Mouse (Mus musculus): ENCODE results near the gene Bsg. TPM values are rescaled to one million over a fixed set of nuclear protein-coding genes. Genes with fewer than 3 reads are reported as not detected.
"Not testable (repeated sequence)": the region's sequence is repeated elsewhere in the genome, so short reads cannot be mapped to it uniquely, and the experiment has no call there.

Bsg gene
- polyA plus RNA-seq, 1 experiment from 2014 or later, result 992 TPM

DNA sequence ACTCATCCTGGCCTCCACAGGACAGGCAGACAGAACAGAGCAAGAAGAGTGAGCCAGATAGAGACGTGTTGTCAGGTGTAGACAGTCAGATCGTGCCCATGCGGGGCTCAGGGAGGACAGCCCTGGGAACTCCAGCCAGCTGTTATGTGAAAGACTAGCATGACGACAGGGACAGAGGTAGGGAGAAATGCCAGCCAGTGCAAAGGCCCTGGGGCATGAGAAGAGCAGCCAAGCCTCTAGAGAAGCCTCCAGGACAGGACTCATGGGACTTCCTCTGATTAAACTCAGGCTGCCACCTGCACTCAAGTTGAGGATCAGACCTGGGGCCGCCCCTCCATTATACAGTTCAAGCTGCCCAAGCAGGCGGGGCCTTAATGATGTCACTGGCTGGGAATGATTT, 44.2 kb downstream of the Bsg start:
- no peak for DNase-seq (ENCODE audit: low spot score)
- Histone ChIP-seq H3K9me3 (ENCODE audit: control insufficient read depth, low read length) (no peaks in the 10 kb centered on the region), H3K27ac (ENCODE audit: low read depth, low read length) (no peak overlapping the region), H3K4me1 (replicated peaks; ENCODE audit: control insufficient read depth, insufficient read depth, low read length) (peaks cover 9% of the 10 kb centered on the region), H3K9ac (ENCODE audit: low read depth, low read length) (no peak overlapping the region), H3K4me3 (ENCODE audit: low read depth, low read length) (no peak overlapping the region), H3K36me3 (ENCODE audit: control insufficient read depth, insufficient read depth, low read length) (peaks cover 4% of the 10 kb centered on the region; the same call in 1 of the 2 replicates), H3K4me2 (no peak overlapping the region), H3K27me3 (replicated peaks; ENCODE audit: control insufficient read depth, insufficient read depth, low read length) (no peaks in the 10 kb centered on the region)
- ATAC-seq (replicated peaks; ENCODE audit: low FRiP score), result no peak
- WGBS, result 77% methylated on average over 6 of the region's 6 CpGs

DNA sequence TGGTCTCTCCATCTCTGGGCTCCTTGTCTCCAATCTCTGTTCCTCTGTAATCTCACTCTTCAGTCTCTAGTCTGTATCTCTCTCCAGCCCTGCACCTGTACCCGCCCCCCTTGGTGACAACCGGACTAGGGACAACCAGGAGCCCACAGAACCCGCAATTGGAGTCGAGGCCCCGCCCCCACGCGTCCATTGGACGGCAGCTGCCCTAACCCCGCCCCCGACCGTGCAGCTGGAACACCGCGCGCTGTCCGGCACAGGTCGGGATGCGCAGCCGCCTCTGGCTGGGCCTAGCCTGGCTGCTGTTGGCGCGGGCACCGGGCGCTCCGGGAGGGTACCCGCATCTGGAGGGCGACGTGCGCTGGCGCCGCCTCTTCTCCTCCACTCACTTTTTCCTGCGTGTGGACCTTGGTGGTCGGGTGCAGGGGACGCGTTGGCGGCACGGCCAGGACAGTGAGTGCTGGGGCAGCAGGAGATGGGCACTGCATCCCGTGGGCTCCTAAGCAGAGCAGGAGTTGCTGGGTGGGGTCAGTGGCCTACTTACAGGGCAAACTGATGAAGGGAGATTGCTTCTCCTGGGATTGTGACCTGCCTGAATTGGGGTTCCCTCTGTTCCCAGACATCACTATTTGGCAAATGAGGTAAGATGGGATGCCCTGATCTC, 50.7 kb downstream of the Bsg start, which contains the start of gene Fgf22:
Gene Fgf22 (plus strand): TSS at position 221 of the 661 bp plus-strand sequence.
- peak within 1 kb of the TSS; percentile 77 for H3K4me2 ChIP-seq
- H3K27ac ChIP-seq (ENCODE audit: low read depth, low read length), result no peak within 1 kb of the TSS
- H3K9ac ChIP-seq (ENCODE audit: low read depth, low read length), result no peak within 1 kb of the TSS
- peaks cover 2% of the 10 kb centered on the region; the same call in 1 of the 2 replicates for H3K27me3 ChIP-seq (replicated peaks; ENCODE audit: control insufficient read depth, insufficient read depth, low read length)
- ATAC-seq (replicated peaks; ENCODE audit: low FRiP score), result peak; percentile 79
- peaks cover 10% of the 10 kb centered on the region; the same call in 1 of the 2 replicates for H3K4me1 ChIP-seq (replicated peaks; ENCODE audit: control insufficient read depth, insufficient read depth, low read length)
- no peaks in the 10 kb centered on the region for H3K9me3 ChIP-seq (ENCODE audit: control insufficient read depth, low read length)
- DNase-seq (ENCODE audit: low spot score), result peak; percentile 72
- H3K36me3 ChIP-seq (ENCODE audit: control insufficient read depth, insufficient read depth, low read length), result peaks cover 32% of the 10 kb centered on the region; the same call in 1 of the 2 replicates
- peak within 1 kb of the TSS; percentile 35 for H3K4me3 ChIP-seq (ENCODE audit: low read depth, low read length)
- WGBS, result 3% methylated on average over 35 of the region's 36 CpGs

DNA sequence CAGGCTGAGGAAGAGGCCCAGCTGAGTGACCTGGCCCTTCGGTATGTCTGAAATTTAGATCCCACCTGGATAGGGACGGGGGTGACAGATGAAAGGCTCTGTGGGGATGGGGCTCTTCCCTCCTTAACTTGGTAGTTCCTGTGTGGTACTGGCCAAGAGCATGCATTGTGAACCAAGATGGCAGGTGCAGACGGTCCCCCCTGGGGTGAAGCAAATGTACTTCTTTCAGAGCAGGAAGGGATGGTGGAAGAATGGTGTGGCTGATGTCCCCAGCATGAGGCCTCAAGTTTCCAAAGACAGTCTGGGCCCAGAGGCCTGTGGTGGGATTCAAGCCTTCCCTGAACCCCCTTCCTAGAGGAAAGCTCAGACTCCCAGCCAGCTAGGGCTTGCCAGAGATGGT, 51.6 kb downstream of the Bsg start:
- Histone ChIP-seq H3K4me1 (replicated peaks; ENCODE audit: control insufficient read depth, insufficient read depth, low read length) (peaks cover 10% of the 10 kb centered on the region; the same call in 1 of the 2 replicates), H3K36me3 (ENCODE audit: control insufficient read depth, insufficient read depth, low read length) (peaks cover 37% of the 10 kb centered on the region), H3K27me3 (replicated peaks; ENCODE audit: control insufficient read depth, insufficient read depth, low read length) (peaks cover 2% of the 10 kb centered on the region; the same call in 1 of the 2 replicates), H3K9ac (ENCODE audit: low read depth, low read length) (no peak overlapping the region), H3K4me2 (no peak overlapping the region), H3K4me3 (ENCODE audit: low read depth, low read length) (no peak overlapping the region), H3K27ac (ENCODE audit: low read depth, low read length) (no peak overlapping the region), H3K9me3 (ENCODE audit: control insufficient read depth, low read length) (no peaks in the 10 kb centered on the region)
- WGBS, result 78% methylated on average over 3 of the region's 3 CpGs
- ATAC-seq (replicated peaks; ENCODE audit: low FRiP score), result no peak
- DNase-seq (ENCODE audit: low spot score), result no peak

DNA sequence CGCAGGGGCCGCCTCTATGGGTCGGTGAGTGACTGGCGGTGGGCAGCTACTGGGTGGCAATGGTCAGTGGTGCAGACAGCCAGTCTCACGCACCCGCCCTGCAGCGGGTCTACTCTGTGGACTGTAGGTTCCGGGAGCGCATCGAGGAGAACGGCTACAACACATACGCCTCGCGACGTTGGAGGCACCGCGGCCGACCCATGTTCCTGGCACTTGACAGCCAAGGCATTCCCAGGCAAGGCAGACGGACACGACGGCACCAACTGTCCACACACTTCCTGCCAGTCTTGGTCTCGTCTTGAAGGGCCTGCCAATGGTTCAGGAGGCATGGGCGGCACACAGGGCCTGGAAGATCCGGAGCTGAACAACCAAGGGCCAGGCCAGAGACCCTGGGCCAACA, 52.4 kb downstream of the Bsg start:
- peaks cover 45% of the 10 kb centered on the region for H3K36me3 ChIP-seq (ENCODE audit: control insufficient read depth, insufficient read depth, low read length)
- peaks cover 10% of the 10 kb centered on the region; the same call in 1 of the 2 replicates for H3K4me1 ChIP-seq (replicated peaks; ENCODE audit: control insufficient read depth, insufficient read depth, low read length)
- H3K4me3 ChIP-seq (ENCODE audit: low read depth, low read length), result no peak overlapping the region

DNA sequence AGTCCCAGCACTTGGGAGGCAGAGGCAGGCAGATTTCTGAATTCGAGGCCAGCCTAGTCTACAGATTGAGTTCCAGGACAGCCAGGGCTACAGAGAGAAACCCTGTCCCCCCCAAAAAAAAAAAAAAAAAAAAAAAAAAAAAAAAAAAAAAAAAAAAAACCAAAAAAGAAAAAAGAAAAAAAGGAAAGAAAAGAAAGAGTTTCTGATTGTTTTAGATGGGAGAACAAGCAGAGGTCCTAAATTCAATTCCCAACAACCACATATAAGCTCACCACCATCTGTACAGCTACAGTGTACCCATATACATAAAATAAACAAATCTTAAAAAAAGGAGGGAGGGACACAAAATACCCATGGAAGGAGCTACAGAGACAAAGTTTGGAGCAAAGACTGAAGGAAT, 55.4 kb downstream of the Bsg start:
- 97% methylated on average over 1 of the region's 1 CpGs for WGBS
- peaks cover 53% of the 10 kb centered on the region for H3K36me3 ChIP-seq (ENCODE audit: control insufficient read depth, insufficient read depth, low read length)

More for the DNA sequence above, 52.4 kb downstream of the Bsg start:
- ATAC-seq (replicated peaks; ENCODE audit: low FRiP score) (no peak), DNase-seq (ENCODE audit: low spot score) (no peak)
- no peak overlapping the region for H3K9ac ChIP-seq (ENCODE audit: low read depth, low read length)
- H3K27ac ChIP-seq (ENCODE audit: low read depth, low read length), result no peak overlapping the region
- no peaks in the 10 kb centered on the region for H3K9me3 ChIP-seq (ENCODE audit: control insufficient read depth, low read length)
- 84% methylated on average over 24 of the region's 24 CpGs for WGBS
- H3K4me2 ChIP-seq, result no peak overlapping the region
- H3K27me3 ChIP-seq (replicated peaks; ENCODE audit: control insufficient read depth, insufficient read depth, low read length), result peaks cover 2% of the 10 kb centered on the region; the same call in 1 of the 2 replicates

DNA sequence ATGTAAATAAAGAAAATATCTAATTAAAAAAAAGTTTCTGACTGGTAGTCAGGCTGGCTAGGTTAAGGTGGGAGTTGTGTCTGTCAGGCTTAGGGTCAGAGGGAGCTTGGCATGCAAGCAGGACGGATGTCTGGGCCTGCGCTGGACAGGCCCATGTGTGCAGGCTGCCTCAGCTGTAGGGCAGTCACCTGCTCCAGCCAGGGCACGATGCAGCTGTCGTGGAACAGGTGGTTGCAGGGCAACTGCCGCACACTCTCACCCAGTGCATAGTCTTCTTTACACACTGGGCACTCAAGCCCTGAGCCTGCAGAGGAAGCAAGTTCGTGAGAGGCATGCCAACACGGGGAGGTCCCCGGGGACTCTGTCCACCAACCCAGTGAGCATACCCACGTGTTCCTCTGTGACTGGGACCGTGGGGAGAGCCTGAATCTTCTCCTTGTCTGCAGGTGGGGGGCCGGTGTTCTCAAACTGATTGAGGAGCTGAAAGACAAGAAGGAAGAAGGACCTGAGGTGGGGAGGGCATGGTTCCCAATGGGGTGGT, 56.4 kb downstream of the Bsg start:
- no peak overlapping the region for H3K4me3 ChIP-seq (ENCODE audit: low read depth, low read length)
- peaks cover 18% of the 10 kb centered on the region for H3K4me1 ChIP-seq (replicated peaks; ENCODE audit: control insufficient read depth, insufficient read depth, low read length)
- no peak overlapping the region for H3K9ac ChIP-seq (ENCODE audit: low read depth, low read length)
- 88% methylated on average over 11 of the region's 11 CpGs for WGBS
- no peak overlapping the region for H3K27ac ChIP-seq (ENCODE audit: low read depth, low read length)
- no peaks in the 10 kb centered on the region for H3K9me3 ChIP-seq (ENCODE audit: control insufficient read depth, low read length)
- no peak overlapping the region for H3K4me2 ChIP-seq
- ATAC-seq (replicated peaks; ENCODE audit: low FRiP score), result no peak
- no peak for DNase-seq (ENCODE audit: low spot score)
- no peaks in the 10 kb centered on the region for H3K27me3 ChIP-seq (replicated peaks; ENCODE audit: control insufficient read depth, insufficient read depth, low read length)
- H3K36me3 ChIP-seq (ENCODE audit: control insufficient read depth, insufficient read depth, low read length), result peaks cover 51% of the 10 kb centered on the region

More for the DNA sequence above, 55.4 kb downstream of the Bsg start:
- ATAC-seq (replicated peaks; ENCODE audit: low FRiP score); H3K4me3 ChIP-seq (ENCODE audit: low read depth, low read length); H3K9me3 ChIP-seq (ENCODE audit: control insufficient read depth, low read length); H3K9ac ChIP-seq (ENCODE audit: low read depth, low read length); H3K27me3 ChIP-seq (replicated peaks; ENCODE audit: control insufficient read depth, insufficient read depth, low read length); H3K27ac ChIP-seq (ENCODE audit: low read depth, low read length); DNase-seq (ENCODE audit: low spot score); H3K4me2 ChIP-seq: not testable (repeated sequence)
- peaks cover 17% of the 10 kb centered on the region for H3K4me1 ChIP-seq (replicated peaks; ENCODE audit: control insufficient read depth, insufficient read depth, low read length)

Other genes starting within 250 kb of the Bsg start
- not detected in 2 replicates for gene Vmn2r83, start 235.8 kb upstream of the Bsg start, polyA plus RNA-seq (2014; fragmentation: Nextera tagmentation; extraction: Ambion mirVana)
- gene Plpp2, start 170.7 kb upstream of the Bsg start, polyA plus RNA-seq (2014; fragmentation: Nextera tagmentation; extraction: Ambion mirVana), result 27.1 and 30.1 TPM in 2 replicates
- gene Mier2, start 149.3 kb upstream of the Bsg start, polyA plus RNA-seq (2014; fragmentation: Nextera tagmentation; extraction: Ambion mirVana), result 33.1 and 36.5 TPM in 2 replicates
- gene Theg, start 117.2 kb upstream of the Bsg start, polyA plus RNA-seq (2014; fragmentation: Nextera tagmentation; extraction: Ambion mirVana), result not detected in 2 replicates
- not detected in 2 replicates for gene C2cd4c, start 90.5 kb upstream of the Bsg start, polyA plus RNA-seq (2014; fragmentation: Nextera tagmentation; extraction: Ambion mirVana)
- 2.0 and 2.1 TPM in 2 replicates for gene Shc2, start 66.6 kb upstream of the Bsg start, polyA plus RNA-seq (2014; fragmentation: Nextera tagmentation; extraction: Ambion mirVana)
- not detected in 2 replicates for gene Odf3l2, start 58.8 kb upstream of the Bsg start, polyA plus RNA-seq (2014; fragmentation: Nextera tagmentation; extraction: Ambion mirVana)
- gene Madcam1, start 39.9 kb upstream of the Bsg start, polyA plus RNA-seq (2014; fragmentation: Nextera tagmentation; extraction: Ambion mirVana), result 1.1 and 1.4 TPM in 2 replicates
- gene Tpgs1, start 35.1 kb upstream of the Bsg start, polyA plus RNA-seq (2014; fragmentation: Nextera tagmentation; extraction: Ambion mirVana), result 48.5 and 50.5 TPM in 2 replicates
- gene Cdc34, start 22.3 kb upstream of the Bsg start, polyA plus RNA-seq (2014; fragmentation: Nextera tagmentation; extraction: Ambion mirVana), result 213 and 236 TPM in 2 replicates
- gene Gzmm, start 15.5 kb upstream of the Bsg start, polyA plus RNA-seq (2014; fragmentation: Nextera tagmentation; extraction: Ambion mirVana), result 0.16 and 0.45 TPM in 2 replicates
- gene Hcn2, start 12.1 kb downstream of the Bsg start, polyA plus RNA-seq (2014; fragmentation: Nextera tagmentation; extraction: Ambion mirVana), result not detected in 2 replicates
- 36.5 and 41.5 TPM in 2 replicates for gene Polrmt, start 42.1 kb downstream of the Bsg start, polyA plus RNA-seq (2014; fragmentation: Nextera tagmentation; extraction: Ambion mirVana)
- gene Fgf22, start 50.6 kb downstream of the Bsg start, polyA plus RNA-seq (2014; fragmentation: Nextera tagmentation; extraction: Ambion mirVana), result 0.23 TPM in 1 of 2 replicates, not detected in the other
- 105 and 119 TPM in 2 replicates for gene Rnf126, start 62.5 kb downstream of the Bsg start, polyA plus RNA-seq (2014; fragmentation: Nextera tagmentation; extraction: Ambion mirVana)
- gene Fstl3, start 72.8 kb downstream of the Bsg start, polyA plus RNA-seq (2014; fragmentation: Nextera tagmentation; extraction: Ambion mirVana), result 1.8 and 2.6 TPM in 2 replicates
- 1.5 and 1.7 TPM in 2 replicates for gene Prss57, start 86.5 kb downstream of the Bsg start, polyA plus RNA-seq (2014; fragmentation: Nextera tagmentation; extraction: Ambion mirVana)
- gene Palm, start 89.1 kb downstream of the Bsg start, polyA plus RNA-seq (2014; fragmentation: Nextera tagmentation; extraction: Ambion mirVana), result 27.6 and 28.6 TPM in 2 replicates
- 0.69 and 1.5 TPM in 2 replicates for gene Misp, start 116.5 kb downstream of the Bsg start, polyA plus RNA-seq (2014; fragmentation: Nextera tagmentation; extraction: Ambion mirVana)
- 329 and 336 TPM in 2 replicates for gene Ptbp1, start 149.9 kb downstream of the Bsg start, polyA plus RNA-seq (2014; fragmentation: Nextera tagmentation; extraction: Ambion mirVana)
- 50.9 and 52.4 TPM in 2 replicates for gene Prtn3, start 170.0 kb downstream of the Bsg start, polyA plus RNA-seq (2014; fragmentation: Nextera tagmentation; extraction: Ambion mirVana)
- 17.6 and 20.9 TPM in 2 replicates for gene Plppr3, start 170.1 kb downstream of the Bsg start, polyA plus RNA-seq (2014; fragmentation: Nextera tagmentation; extraction: Ambion mirVana)
- 11.1 and 11.8 TPM in 2 replicates for gene Elane, start 181.8 kb downstream of the Bsg start, polyA plus RNA-seq (2014; fragmentation: Nextera tagmentation; extraction: Ambion mirVana)
- gene Cfd, start 186.4 kb downstream of the Bsg start, polyA plus RNA-seq (2014; fragmentation: Nextera tagmentation; extraction: Ambion mirVana), result not detected in 2 replicates
- 32.6 and 37.4 TPM in 2 replicates for gene Med16, start 204.4 kb downstream of the Bsg start, polyA plus RNA-seq (2014; fragmentation: Nextera tagmentation; extraction: Ambion mirVana)
- 7.4 TPM in 1 of 2 replicates, not detected in the other for gene Gm26602, start 206.4 kb downstream of the Bsg start, polyA plus RNA-seq (2014; fragmentation: Nextera tagmentation; extraction: Ambion mirVana)
- gene Kiss1r, start 212.5 kb downstream of the Bsg start, polyA plus RNA-seq (2014; fragmentation: Nextera tagmentation; extraction: Ambion mirVana), result 0.66 and 0.75 TPM in 2 replicates
- gene R3hdm4, start 216.7 kb downstream of the Bsg start, polyA plus RNA-seq (2014; fragmentation: Nextera tagmentation; extraction: Ambion mirVana), result 99.4 and 104 TPM in 2 replicates
- gene Arid3a, start 222.6 kb downstream of the Bsg start, polyA plus RNA-seq (2014; fragmentation: Nextera tagmentation; extraction: Ambion mirVana), result 10.8 and 12.4 TPM in 2 replicates

All from liver, embryonic 11.5 days (tissue).